Mouse (Mus musculus) testis, adult 2 months (tissue): ENCODE results near the gene Gm26558. TPM values are rescaled to one million over a fixed set of nuclear protein-coding genes. Genes with fewer than 3 reads are reported as not detected.

Source experiments
- H3K27ac ChIP-seq: fragments of 200-500 bp; 2 replicates; pipeline ENCODE4 v1.5.1; 2012; ENCODE audit warnings: low read depth, low read length; ENCODE audit not compliant: control insufficient read depth, insufficient read depth
- H3K27me3 ChIP-seq: fragments of 200-500 bp; 2 replicates; pipeline ENCODE4 v1.6.1; 2012; ENCODE audit warnings: mild to moderate bottlenecking, low read length, moderate library complexity; ENCODE audit not compliant: control insufficient read depth, insufficient read depth
- H3K36me3 ChIP-seq: fragments of 200-500 bp; 2 replicates; pipeline ENCODE4 v1.6.1; 2012; ENCODE audit warnings: mild to moderate bottlenecking, low read length; ENCODE audit not compliant: control insufficient read depth, insufficient read depth
- H3K4me1 ChIP-seq: fragments of 200-500 bp; 2 replicates; pipeline ENCODE4 v1.6.1; 2012; ENCODE audit warnings: low read length; ENCODE audit not compliant: control insufficient read depth, insufficient read depth
- H3K4me3 ChIP-seq: fragments of 200-500 bp; 2 replicates; pipeline ENCODE4 v1.5.1; 2012; ENCODE audit warnings: low read depth, mild to moderate bottlenecking, low read length, moderate library complexity, mixed read lengths; ENCODE audit not compliant: control insufficient read depth
- CTCF ChIP-seq: fragments of 200-500 bp; IDR thresholded peaks from 2 replicates; pipeline ENCODE4 v1.5.1; 2012; ENCODE audit warnings: low read depth, mild to moderate bottlenecking, inconsistent platforms, low read length, moderate library complexity; ENCODE audit not compliant: control insufficient read depth, insufficient read depth, insufficient replicate concordance
- POLR2A ChIP-seq: fragments of 200-500 bp; IDR thresholded peaks from 2 replicates; pipeline ENCODE4 v1.6.1; 2012; ENCODE audit warnings: low read depth, mild to moderate bottlenecking, inconsistent platforms, low read length, moderate library complexity; ENCODE audit not compliant: control insufficient read depth
- polyA plus RNA-seq: library from polyadenylated mRNA; depleted of rRNA; stranded (reverse); fragments of >200 nt; gene quantifications from 2 replicates; pipeline ENCODE4 v1.2.3, GENCODE M21; 2012

Gene Gm26558
- polyA plus RNA-seq, 1 experiment = 0.12 TPM

DNA sequence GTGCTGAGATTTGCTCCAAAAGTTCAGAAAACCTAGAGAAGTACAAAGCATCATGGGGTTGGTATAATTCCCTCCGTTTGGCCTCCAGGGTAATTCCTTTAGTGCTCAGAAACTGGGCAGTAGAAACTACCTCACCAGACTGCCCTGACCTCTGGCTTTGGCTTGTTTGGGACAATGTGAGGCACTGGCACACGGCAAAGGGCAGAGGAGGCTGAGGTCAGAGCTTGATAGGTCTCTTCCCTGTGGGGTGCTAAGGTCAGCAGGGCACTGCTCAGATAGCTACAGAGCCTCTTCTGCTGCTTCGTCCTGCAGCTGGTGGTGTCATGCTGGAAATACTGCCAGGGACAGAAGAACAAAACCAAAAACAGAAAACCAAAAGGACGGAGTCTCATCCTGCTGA is 14.2 kb downstream of the Gm26558 start:
- no peaks in the 10 kb centered on the region for H3K27me3 ChIP-seq
- TF ChIP-seq POLR2A (no peak), CTCF (no peak)
- no peaks in the 10 kb centered on the region for H3K36me3 ChIP-seq
- no peak overlapping the region for H3K4me3 ChIP-seq
- 0 out of 2 replicates have a peak, but pooled peaks cover 6% of the 10 kb centered on the region for H3K4me1 ChIP-seq
- H3K27ac ChIP-seq = no peak overlapping the region

DNA sequence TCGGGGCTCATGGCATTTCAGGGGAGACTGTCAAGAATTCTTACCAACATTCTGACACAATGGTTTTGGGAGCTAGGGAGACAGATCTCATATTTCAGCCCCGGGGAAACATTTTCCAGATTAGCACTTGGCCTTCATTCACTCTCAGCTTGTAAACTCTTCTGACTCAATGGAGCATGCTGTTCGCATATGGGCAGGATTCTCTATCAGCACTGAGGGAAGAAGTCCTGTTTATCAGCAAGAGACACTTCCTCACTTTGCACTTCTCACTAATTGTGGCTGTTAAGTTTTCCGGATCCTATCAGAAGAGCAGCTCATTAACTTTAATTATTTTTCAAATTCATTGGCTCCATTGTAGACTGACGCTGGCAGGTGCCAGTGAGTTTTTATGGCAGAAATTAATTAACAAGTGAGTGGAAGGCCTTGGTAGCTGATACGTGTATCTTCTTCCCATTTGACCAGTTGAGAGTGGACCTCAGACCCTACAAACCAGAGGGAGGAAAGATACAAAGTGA is 16.6 kb downstream of the Gm26558 start:
- Histone ChIP-seq H3K27ac (no peak overlapping the region), H3K36me3 (no peaks in the 10 kb centered on the region), H3K27me3 (no peaks in the 10 kb centered on the region), H3K4me1 (0 out of 2 replicates have a peak, but pooled peaks cover 6% of the 10 kb centered on the region), H3K4me3 (no peak overlapping the region)
- no peak for TF ChIP-seq CTCF

DNA sequence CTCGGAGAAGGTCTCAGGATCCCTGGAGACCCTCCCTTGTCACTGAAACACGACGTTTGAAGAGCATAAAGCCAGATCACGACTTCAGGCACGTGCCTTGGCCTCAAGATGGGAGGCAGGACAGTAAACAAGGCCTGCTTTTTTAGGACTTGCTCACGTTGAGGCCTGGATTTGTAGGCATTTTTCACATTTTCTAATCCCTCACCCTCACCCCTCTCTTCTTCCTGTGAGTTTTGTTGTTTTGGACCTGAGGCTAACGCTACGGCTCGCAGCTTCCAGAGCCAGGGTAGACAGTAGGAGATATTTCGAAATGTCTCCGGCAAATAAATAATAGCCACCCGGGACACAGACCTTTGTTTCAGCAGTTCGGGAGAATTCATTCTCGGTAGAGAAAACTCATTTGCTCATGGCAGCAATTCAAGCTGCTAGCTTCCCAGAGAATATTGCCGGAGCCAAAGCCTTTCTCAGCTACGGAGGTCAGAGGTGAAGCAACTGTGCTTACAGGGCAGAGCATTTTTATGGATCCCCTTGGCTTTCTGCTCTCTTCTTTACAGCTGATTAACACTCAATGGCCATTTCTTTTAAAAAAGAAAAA is 18.8 kb downstream of the Gm26558 start:
- H3K27me3 ChIP-seq = no peaks in the 10 kb centered on the region
- H3K36me3 ChIP-seq = no peaks in the 10 kb centered on the region
- TF ChIP-seq CTCF (no peak), POLR2A (no peak)
- no peak overlapping the region for H3K4me3 ChIP-seq
- 0 out of 2 replicates have a peak, but pooled peaks cover 6% of the 10 kb centered on the region for H3K4me1 ChIP-seq
- no peak overlapping the region for H3K27ac ChIP-seq

DNA sequence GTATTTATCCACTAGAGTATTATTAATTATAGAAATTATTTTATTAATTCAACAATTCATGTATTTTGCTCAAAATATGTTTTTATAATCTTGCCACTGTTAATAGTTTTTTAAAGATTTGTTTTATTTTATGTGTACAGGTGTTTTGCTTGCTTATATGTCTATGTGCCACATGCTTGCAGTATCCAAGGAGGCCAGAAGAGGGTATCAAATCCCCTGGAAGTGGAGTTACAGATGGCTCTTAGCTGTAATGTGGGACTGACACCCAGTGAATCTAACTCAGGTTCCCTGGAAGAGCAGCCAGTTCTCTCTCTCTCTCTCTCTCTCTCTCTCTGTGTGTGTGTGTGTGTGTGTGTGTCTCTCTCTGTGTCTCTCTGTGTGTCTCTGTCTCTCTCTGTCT is 20.9 kb downstream of the Gm26558 start:
- Histone ChIP-seq H3K4me1 (0 out of 2 replicates have a peak, but pooled peaks cover 6% of the 10 kb centered on the region), H3K27ac (no peak overlapping the region), H3K36me3 (no peaks in the 10 kb centered on the region), H3K27me3 (no peaks in the 10 kb centered on the region), H3K4me3 (no peak overlapping the region)
- TF ChIP-seq CTCF (no peak), POLR2A (no peak)

DNA sequence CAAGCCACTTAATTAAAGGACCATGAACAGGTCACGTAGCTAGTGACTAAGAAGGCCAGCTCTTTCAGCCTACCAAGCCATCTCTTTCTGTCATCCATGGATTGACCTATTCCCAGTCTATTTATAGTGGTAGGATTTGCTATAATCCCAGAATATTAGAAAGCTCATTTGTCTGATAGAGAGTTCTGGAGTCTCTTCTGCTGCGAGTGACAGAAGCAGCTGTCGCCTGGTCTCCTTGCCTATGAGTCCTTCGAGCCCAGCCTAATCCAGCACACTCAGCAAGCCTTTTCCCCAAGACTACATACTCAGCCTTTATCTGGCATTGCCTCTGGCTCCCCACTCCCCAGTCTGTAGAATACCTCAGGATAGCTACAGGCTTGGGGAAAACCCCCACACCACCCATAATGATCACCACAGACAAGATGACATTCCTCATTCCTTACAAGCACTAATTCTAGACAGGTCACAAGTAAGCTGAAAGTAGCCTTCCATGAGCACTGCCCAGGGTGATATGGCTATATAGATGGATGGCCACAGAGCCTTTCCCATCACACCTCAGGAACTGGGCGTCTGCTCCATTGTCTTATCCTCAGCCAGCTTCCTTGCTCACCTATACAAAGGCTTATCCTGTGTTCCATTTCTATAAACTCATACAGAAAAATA is 27.7 kb downstream of the Gm26558 start:
- H3K4me1 ChIP-seq = peaks cover 7% of the 10 kb centered on the region
- no peaks in the 10 kb centered on the region for H3K36me3 ChIP-seq
- no peak overlapping the region for H3K4me3 ChIP-seq
- no peak overlapping the region for H3K27ac ChIP-seq
- no peak for TF ChIP-seq POLR2A
- no peak for TF ChIP-seq CTCF
- H3K27me3 ChIP-seq = no peaks in the 10 kb centered on the region

DNA sequence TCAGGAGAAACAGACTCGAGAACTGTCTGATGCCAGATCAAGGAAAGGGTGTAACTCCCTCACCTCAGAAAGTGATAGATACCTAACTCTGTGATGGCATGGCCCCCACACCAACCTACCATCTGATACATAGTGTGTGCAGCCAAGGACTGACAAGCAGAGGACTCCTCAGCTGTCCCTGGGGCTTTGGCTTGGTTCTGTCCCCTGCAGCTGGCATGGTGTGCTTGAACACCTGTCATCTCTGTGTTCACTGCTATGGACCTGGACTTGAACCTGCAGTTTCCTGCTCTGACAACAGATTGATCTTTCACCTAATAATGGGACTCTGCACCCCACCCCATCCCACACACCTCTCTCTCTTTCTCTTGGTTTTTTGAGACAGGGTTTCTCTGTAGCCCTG is 29.5 kb downstream of the Gm26558 start:
- TF ChIP-seq CTCF = no peak
- TF ChIP-seq POLR2A = no peak
- Histone ChIP-seq H3K27me3 (no peaks in the 10 kb centered on the region), H3K4me1 (peaks cover 10% of the 10 kb centered on the region), H3K4me3 (no peak overlapping the region), H3K27ac (no peak overlapping the region), H3K36me3 (no peaks in the 10 kb centered on the region)

DNA sequence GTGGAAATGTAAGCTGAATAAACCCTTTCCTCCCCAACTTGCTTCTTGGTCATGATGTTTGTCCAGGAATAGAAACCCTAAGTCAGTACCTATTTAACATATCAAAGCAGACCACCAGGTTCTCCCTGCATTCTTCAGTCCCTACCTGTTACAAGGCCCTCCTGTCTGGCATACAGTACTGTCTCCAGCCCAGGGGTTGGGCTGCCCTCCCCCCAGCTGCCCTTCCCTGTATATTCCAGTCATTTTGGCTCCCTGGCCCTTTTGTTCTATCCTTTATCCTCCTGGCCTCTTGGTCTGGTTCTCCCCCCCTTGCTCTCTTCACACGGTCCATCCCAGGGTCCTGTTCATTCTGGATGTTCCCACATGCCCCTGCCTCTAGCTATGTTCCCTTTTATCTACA is 30.6 kb downstream of the Gm26558 start:
- H3K27me3 ChIP-seq = no peaks in the 10 kb centered on the region
- no peaks in the 10 kb centered on the region for H3K36me3 ChIP-seq
- H3K4me3 ChIP-seq = no peak overlapping the region
- no peak for TF ChIP-seq POLR2A
- TF ChIP-seq CTCF = no peak
- H3K4me1 ChIP-seq = peaks cover 10% of the 10 kb centered on the region
- no peak overlapping the region for H3K27ac ChIP-seq
